Mouse (Mus musculus) spleen, adult 18-20 months (tissue): ENCODE data around the gene Xlr4a.
"Not testable (repeated sequence)": the region's sequence is repeated elsewhere in the genome, so short reads cannot be mapped to it uniquely, and the experiment has no call there.

Source experiments
- DNase-seq, 2 experiments: peaks; one replicate each; pipeline ENCODE4 v3.0.0; 2022; ENCODE audit warnings: mixed read lengths in 2 of 2

Gene Xlr4a

GRCm38 (mm10) chrX:73082267-73083055 is at the start of gene Xlr4a:
Gene Xlr4a (minus strand): TSS chrX:73082478.
- peak in 1 of 2 experiments; percentile 3 for DNase-seq

GRCm38 (mm10) chrX:73122859-73123829 is 40.9 kb upstream of the Xlr4a start:
- DNase-seq = not testable (repeated sequence)

- DNase-seq = not testable (repeated sequence)
Measured at GRCm38 (mm10) chrX:73116747-73117146, 34.5 kb upstream of the Xlr4a start, which contains the start of gene Gm14685. Gene Gm14685 (plus strand): TSS chrX:73117047.

GRCm38 (mm10) chrX:73096941-73097508 is 14.7 kb upstream of the Xlr4a start, which contains the start of gene Xlr3a:
Gene Xlr3a (minus strand): TSS chrX:73097095.
- not testable (repeated sequence) for DNase-seq

GRCm38 (mm10) chrX:73066765-73067312 is 15.4 kb downstream of the Xlr4a start:
- not testable (repeated sequence) for DNase-seq

- no peak for DNase-seq
Measured at GRCm38 (mm10) chrX:73064415-73064793, 17.9 kb downstream of the Xlr4a start, which contains the start of gene Pnma3. Gene Pnma3 (plus strand): TSS chrX:73064787.

- no peak for DNase-seq
Measured at GRCm38 (mm10) chrX:73063512-73064414, 18.5 kb downstream of the Xlr4a start.

- no peak for DNase-seq
Measured at GRCm38 (mm10) chrX:73062323-73062722, 20.0 kb downstream of the Xlr4a start.

- no peak for DNase-seq
Measured at GRCm38 (mm10) chrX:73061528-73061927, 20.8 kb downstream of the Xlr4a start.

- DNase-seq = peak; percentile 75 to 81
Measured at GRCm38 (mm10) chrX:73053860-73054563, 28.3 kb downstream of the Xlr4a start.

GRCm38 (mm10) chrX:73039666-73040065 is 42.6 kb downstream of the Xlr4a start:
- no peak for DNase-seq

GRCm38 (mm10) chrX:73038831-73039230 is 43.4 kb downstream of the Xlr4a start:
- no peak for DNase-seq

- no peak for DNase-seq
Measured at GRCm38 (mm10) chrX:73037003-73037402, 45.3 kb downstream of the Xlr4a start, which contains the start of gene Pnma5. Gene Pnma5 (minus strand): TSS chrX:73037103.
